Mouse (Mus musculus) T-helper 1 cell (primary cell): ENCODE measurements at regions not wholly inside any gene's neighbourhood (a gene's known extent, or its start where the extent isn't known, plus 50 kb on each side); places are given as distances from the start of the nearest gene placed in this dataset.
"Not testable (repeated sequence)": the region's sequence is repeated elsewhere in the genome, so short reads cannot be mapped to it uniquely, and the experiment has no call there.

Experiments
- in situ Hi-C: fragments of 300-600 bp; cut with MboI, MseI; formaldehyde crosslinking; loops from one replicate; pipeline ENCODE4 v1.15.1; 2025; ENCODE audit warnings: high pct_unique_total_duplicates

GRCm38 (mm10) chr12:115771176-115771575 lies 276.3 kb upstream of the Zfp386 start:
- in situ Hi-C loops: not testable (repeated sequence)

DNA sequence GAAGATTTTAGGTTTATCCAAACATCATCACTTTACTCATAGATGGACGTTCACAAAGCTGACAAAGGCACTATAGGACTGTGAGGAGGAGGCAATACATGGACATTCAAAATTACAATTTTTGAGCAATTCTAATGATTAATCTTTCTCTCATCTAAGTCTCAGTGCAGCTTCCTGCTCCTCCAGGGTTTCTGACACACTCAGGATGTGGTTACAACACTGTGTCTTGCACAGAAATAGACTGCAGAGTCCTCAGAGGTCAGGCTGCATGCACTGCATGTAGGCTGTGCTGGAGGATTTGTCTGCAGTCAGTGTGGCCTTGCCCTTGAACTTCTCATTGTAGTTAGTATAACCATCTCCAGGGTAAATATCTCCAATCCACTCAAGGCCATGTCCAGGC lies 257.2 kb upstream of the Zfp386 start:
- in situ Hi-C loops: not testable (repeated sequence)

- in situ Hi-C loops: not testable (repeated sequence)
Observed at GRCm38 (mm10) chr12:115802499-115802898, 245.0 kb upstream of the Zfp386 start.

DNA sequence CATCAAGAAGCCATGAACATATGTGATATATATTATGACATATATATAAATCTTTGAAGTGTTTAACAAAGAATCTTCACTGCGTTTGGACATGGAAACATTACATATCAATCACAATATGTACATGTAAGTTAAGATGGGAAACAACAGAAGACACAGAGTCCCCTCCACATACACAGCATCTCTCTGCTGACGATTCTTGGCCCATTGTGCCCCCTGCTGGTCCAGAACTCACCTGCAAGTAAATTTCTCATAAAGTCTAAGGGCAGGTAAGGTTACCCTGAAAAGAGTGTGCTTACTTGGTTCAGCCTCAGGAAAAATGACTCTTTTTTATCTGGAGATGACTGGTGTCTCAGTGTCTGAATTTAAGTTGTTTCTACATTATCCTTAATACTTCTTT lies 243.8 kb upstream of the Zfp386 start:
- in situ Hi-C loops: not testable (repeated sequence)

- in situ Hi-C loops: no loop called here
Observed at GRCm38 (mm10) chr12:115807978-115808377, 239.5 kb upstream of the Zfp386 start.
